Mouse (Mus musculus) liver, adult 2 months (tissue): Measurements from ENCODE around the gene Rdh7. TPM values are rescaled to one million over a fixed set of nuclear protein-coding genes. Genes with fewer than 3 reads are reported as not detected.
A peak's percentile ranks its signal among the peaks of the same experiment; 100 is the strongest.
"Not testable (repeated sequence)": the region's sequence is repeated elsewhere in the genome, so short reads cannot be mapped to it uniquely, and the experiment has no call there.

Experiments
- DNase-seq: peaks from one replicate; pipeline ENCODE4 v3.0.0-alpha.2; 2011; ENCODE audit warnings: low read depth, low spot score; ENCODE audit errors: extremely low read depth
- H3K27ac ChIP-seq: fragments of 200-500 bp; replicated peaks from 2 replicates; pipeline ENCODE4 v1.5.1; 2012; ENCODE audit warnings: low read depth, mild to moderate bottlenecking, control low read depth, inconsistent platforms, low read length; ENCODE audit not compliant: insufficient read depth
- H3K27me3 ChIP-seq: fragments of 200-500 bp; 2 replicates; pipeline ENCODE4 v1.6.1; 2012; ENCODE audit warnings: mild to moderate bottlenecking, moderate library complexity, low read length, inconsistent platforms; ENCODE audit not compliant: control insufficient read depth, insufficient read depth
- H3K36me3 ChIP-seq: fragments of 200-500 bp; 2 replicates; pipeline ENCODE4 v1.6.1; 2012; ENCODE audit warnings: low read length, inconsistent platforms; ENCODE audit not compliant: control insufficient read depth, insufficient read depth
- H3K4me1 ChIP-seq: fragments of 200-500 bp; 2 replicates; pipeline ENCODE4 v1.6.1; 2011; ENCODE audit warnings: low read length; ENCODE audit not compliant: control insufficient read depth, insufficient read depth
- H3K4me3 ChIP-seq: fragments of 200-500 bp; 2 replicates; pipeline ENCODE4 v1.5.1; 2011; ENCODE audit warnings: low read depth, mild to moderate bottlenecking, control low read depth, low read length, moderate library complexity; ENCODE audit not compliant: insufficient read depth
- H3K79me2 ChIP-seq: fragments of 200-500 bp; 2 replicates; pipeline ENCODE4 v1.6.1; 2012; ENCODE audit warnings: inconsistent platforms, mild to moderate bottlenecking, low read length, moderate library complexity; ENCODE audit not compliant: control insufficient read depth, insufficient read depth
- H3K9ac ChIP-seq: fragments of 200-500 bp; 2 replicates; pipeline ENCODE4 v1.6.1; 2012; ENCODE audit warnings: low read depth, mild to moderate bottlenecking, control low read depth, inconsistent platforms, low read length
- CTCF ChIP-seq: fragments of 200-500 bp; IDR thresholded peaks from 2 replicates; pipeline ENCODE4 v1.5.1; 2011; ENCODE audit warnings: low read depth, low read length, control low read depth
- POLR2A ChIP-seq: fragments of 200-500 bp; IDR thresholded peaks from 2 replicates; pipeline ENCODE4 v1.6.1; 2011; ENCODE audit warnings: low read length, control low read depth; ENCODE audit not compliant: insufficient read depth; ENCODE audit errors: extremely low read depth
- WGBS: fragments of 180-500 bp; shearing (Covaris S2); methylation state at CpG from one replicate; pipeline ENCODE4 v1.1.7; 2018; 5-methylcytosine and 5-hydroxymethylcytosine counted together
- polyA plus RNA-seq: library from polyadenylated mRNA; depleted of rRNA; stranded (reverse); fragments of >200 nt; gene quantifications from 2 replicates; pipeline ENCODE4 v1.2.3, GENCODE M21; 2012
- total RNA-seq: library from RNA; depleted of rRNA; stranded (reverse); fragments of >200 nt; gene quantifications from 2 replicates; pipeline ENCODE4 v1.2.3, GENCODE M21; 2014

The Rdh7 gene
- total and polyA plus RNA-seq, 2 experiments, result 1,219 to 1,436 TPM

DNA sequence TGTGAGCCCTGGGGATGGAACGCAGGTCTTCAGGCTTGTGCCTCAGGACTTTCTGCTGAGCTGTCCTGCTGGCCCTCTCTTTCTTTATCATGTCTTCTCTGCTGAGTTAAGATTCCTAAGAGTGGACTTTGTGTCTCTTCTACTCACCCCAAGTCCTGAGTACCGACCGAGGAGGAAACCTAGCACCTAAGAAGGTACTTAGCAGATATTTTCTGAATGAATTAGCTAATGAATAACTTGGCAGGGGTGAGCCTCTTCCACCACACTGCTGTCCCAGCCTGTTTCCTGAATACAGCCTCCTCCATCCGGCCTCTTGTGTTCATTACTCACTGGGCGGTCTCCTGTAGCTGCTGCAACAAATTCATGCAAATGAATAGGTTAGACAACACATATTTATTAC, 11.2 kb upstream of the Rdh7 start:
- WGBS, result 37% methylated on average over 5 of the region's 5 CpGs
- H3K27me3 ChIP-seq, result no peaks in the 10 kb centered on the region
- no peak overlapping the region for H3K4me3 ChIP-seq
- no peaks in the 10 kb centered on the region for H3K36me3 ChIP-seq
- no peak overlapping the region for H3K27ac ChIP-seq
- H3K9ac ChIP-seq, result no peak overlapping the region
- no peak for DNase-seq
- peaks cover 29% of the 10 kb centered on the region for H3K4me1 ChIP-seq
- H3K79me2 ChIP-seq, result peaks cover 4% of the 10 kb centered on the region; the same call in 1 of the 2 replicates
- TF ChIP-seq POLR2A, result no peak
- no peak for TF ChIP-seq CTCF

DNA sequence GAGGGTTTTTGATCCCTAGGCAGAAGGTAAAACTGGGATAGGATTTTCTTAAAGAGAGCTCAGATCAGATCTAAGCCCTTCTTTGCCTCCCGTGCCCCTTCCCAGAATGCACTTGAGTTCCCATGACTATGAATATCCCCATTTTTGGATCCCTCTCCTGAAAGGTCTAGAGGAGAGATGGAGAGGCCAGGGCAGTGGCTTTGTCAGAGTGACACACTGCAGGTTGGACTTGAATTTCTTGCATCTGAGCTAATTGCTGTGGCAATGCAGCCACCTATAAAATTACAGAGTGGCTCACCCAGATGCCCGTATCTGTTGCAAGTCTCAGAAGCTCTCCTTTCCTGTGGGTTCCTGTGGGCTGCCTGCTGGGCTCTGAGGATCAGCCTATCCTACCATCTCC, 9.6 kb upstream of the Rdh7 start, which contains the start of gene Sdr9c7:
Gene Sdr9c7 (plus strand): TSS at position 301 of the 400 bp plus-strand sequence.
- Histone ChIP-seq H3K9ac (no peak within 1 kb of the TSS), H3K27me3 (no peaks in the 10 kb centered on the region), H3K4me1 (peaks cover 28% of the 10 kb centered on the region), H3K79me2 (peaks cover 4% of the 10 kb centered on the region; the same call in 1 of the 2 replicates), H3K36me3 (no peaks in the 10 kb centered on the region), H3K27ac (peak within 1 kb of the TSS; percentile 28), H3K4me3 (no peak within 1 kb of the TSS)
- no peak for DNase-seq
- TF ChIP-seq POLR2A, result no peak
- no peak for TF ChIP-seq CTCF
- 99% methylated on average over 2 of the region's 2 CpGs for WGBS

DNA sequence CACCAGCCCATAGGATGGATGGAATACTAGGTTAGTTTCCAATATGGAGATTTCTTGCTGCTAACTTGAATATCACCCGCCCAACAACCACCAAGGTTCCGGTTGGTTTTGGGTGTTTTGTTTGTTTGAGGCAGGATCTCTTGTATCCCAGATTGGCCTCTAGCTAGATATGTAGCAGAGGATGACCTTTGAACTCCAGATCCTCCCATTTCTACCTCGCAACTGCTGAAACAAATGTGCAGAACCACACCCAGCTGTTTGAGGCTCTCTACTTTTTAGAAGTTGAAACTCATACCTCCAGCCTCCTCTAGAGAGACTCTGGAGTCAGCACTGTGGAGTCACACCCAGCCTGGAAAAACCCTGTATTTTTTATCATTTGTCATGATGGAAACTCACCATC, 8.9 kb upstream of the Rdh7 start:
- 32% methylated on average over 3 of the region's 3 CpGs for WGBS
- no peaks in the 10 kb centered on the region for H3K27me3 ChIP-seq
- DNase-seq, result peak; percentile 80
- peaks cover 32% of the 10 kb centered on the region for H3K4me1 ChIP-seq
- TF ChIP-seq POLR2A, result no peak
- TF ChIP-seq CTCF, result no peak
- no peak overlapping the region for H3K4me3 ChIP-seq
- H3K79me2 ChIP-seq, result peaks cover 4% of the 10 kb centered on the region; the same call in 1 of the 2 replicates
- no peak overlapping the region for H3K9ac ChIP-seq
- H3K36me3 ChIP-seq, result no peaks in the 10 kb centered on the region
- H3K27ac ChIP-seq, result peak overlapping the region; percentile 28

DNA sequence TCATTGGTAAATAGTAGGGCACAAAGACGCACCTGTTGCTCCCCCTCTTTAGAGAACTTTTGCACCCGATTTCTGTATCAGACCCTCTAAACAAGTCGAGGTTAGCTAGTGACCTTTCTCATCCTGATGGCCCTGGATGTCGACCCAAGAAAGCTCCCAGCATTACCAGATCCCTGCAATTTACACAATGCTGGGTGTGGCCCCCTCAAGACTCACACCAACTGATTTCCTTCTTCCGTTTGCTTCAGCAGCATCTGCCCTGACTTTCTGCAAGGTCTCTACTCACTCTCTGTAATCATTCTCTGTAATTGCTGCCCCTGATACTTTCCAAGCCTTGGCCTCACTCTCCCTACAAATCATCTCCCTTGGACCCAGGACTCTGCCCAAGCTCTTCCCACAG, 8.1 kb upstream of the Rdh7 start:
- no peak overlapping the region for H3K9ac ChIP-seq
- H3K27ac ChIP-seq, result 0 out of 2 replicates have a peak overlapping the region, but pooled peaks have one; percentile 10
- 74% methylated on average over 5 of the region's 5 CpGs for WGBS
- H3K4me1 ChIP-seq, result peaks cover 38% of the 10 kb centered on the region
- no peaks in the 10 kb centered on the region for H3K36me3 ChIP-seq
- H3K79me2 ChIP-seq, result no peaks in the 10 kb centered on the region
- no peak for TF ChIP-seq POLR2A
- no peak for TF ChIP-seq CTCF
- no peaks in the 10 kb centered on the region for H3K27me3 ChIP-seq
- no peak overlapping the region for H3K4me3 ChIP-seq
- no peak for DNase-seq

DNA sequence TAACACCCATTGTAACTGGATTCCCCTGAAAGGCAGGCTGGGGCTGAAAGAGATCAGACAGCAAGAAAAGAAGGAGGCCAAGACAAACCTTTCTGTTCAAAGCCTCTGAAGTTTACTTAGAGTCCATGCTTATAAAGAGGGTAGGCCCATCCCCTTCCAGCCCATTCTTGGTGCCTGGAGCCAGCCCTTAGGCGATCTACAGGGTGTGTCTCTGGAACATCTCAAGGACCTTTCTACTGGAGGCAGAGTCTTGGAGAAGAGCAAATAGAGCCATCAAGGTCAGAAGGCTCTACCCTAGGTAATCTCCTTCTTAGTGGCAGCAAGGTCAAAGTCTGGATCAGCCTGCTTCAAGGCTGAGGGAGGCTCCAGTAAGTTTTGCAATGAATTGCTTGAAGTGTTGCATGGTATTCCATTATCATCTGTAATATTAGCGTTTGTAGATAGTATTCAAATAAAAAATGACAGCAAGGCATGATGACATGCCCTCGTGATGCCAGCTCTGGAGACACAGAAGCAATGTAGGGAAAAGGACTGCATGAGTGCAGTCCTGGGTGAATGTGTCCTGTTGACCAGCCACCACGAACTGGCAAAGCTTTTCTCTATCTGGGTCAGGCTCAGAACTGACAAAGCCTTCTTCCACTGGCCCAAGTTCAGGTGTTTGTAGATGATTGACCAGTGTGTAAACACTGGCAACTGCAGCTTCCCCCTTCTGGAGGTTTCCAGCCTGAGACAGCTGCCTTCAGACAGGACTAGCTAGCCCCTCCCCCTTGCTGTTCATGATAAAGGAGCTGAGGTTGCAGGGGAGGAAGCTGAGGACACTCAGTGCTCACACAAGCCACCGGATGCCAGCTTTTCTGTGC, 4.8 kb upstream of the Rdh7 start:
- WGBS, result 21% methylated on average over 5 of the region's 5 CpGs
- H3K27me3 ChIP-seq, H3K4me3 ChIP-seq, H3K9ac ChIP-seq, H3K79me2 ChIP-seq, H3K36me3 ChIP-seq: not testable (repeated sequence)
- peak; percentile 99 for DNase-seq
- Histone ChIP-seq H3K27ac (peak overlapping the region; percentile 77), H3K4me1 (peaks cover 45% of the 10 kb centered on the region)
- 0 out of 2 replicates have a peak, but pooled peaks have one; percentile 33 for TF ChIP-seq POLR2A

DNA sequence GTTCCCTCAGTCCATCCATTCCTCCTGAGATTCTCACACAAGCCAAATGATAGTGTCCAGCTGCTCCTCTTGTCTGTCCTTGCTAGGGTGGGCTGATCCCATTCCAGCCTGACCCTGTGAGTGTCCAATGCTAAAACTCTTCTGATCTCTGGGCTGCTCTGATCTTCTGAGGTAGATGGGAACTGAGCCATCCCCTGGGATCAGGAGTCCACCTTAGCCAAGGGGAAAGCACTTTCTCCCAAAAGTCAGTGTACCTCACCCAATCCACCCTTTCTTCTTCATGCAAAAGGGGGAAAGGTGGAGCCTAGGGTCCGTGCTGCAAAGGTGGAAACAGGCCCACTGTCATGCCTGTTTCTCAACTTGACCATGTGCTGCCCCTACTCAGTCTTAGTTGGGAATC, 2.9 kb upstream of the Rdh7 start:
- H3K4me1 ChIP-seq, result peaks cover 37% of the 10 kb centered on the region
- DNase-seq, result peak; percentile 73
- H3K36me3 ChIP-seq, result no peaks in the 10 kb centered on the region
- H3K79me2 ChIP-seq, result peaks cover 5% of the 10 kb centered on the region; the same call in 1 of the 2 replicates
- no peak overlapping the region for H3K9ac ChIP-seq
- TF ChIP-seq POLR2A (no peak), CTCF (no peak)
- no peak overlapping the region for H3K4me3 ChIP-seq
- H3K27me3 ChIP-seq, result no peaks in the 10 kb centered on the region
- WGBS, result 65% methylated on average over 1 of the region's 1 CpGs
- H3K27ac ChIP-seq, result peak overlapping the region; percentile 22; the same call in 1 of the 2 replicates
